Mouse (Mus musculus): Measurements from ENCODE around the gene Nup85.

Gene Nup85

GRCm38 (mm10) chr11:115632247-115632646 lies 68.0 kb downstream of the Nup85 start:
- no peak for DNase-seq (ENCODE audit: low read depth, low spot score)

- no peak for DNase-seq (ENCODE audit: low read depth, low spot score)
These were observed 68.6 kb downstream of the Nup85 start for GRCm38 (mm10) chr11:115632862-115633261.

Measured in WW6 (cell line).